Mouse (Mus musculus) limb, embryonic 13.5 days (tissue): ENCODE data around the gene Arhgef40. TPM values are rescaled to one million over a fixed set of nuclear protein-coding genes. Genes with fewer than 3 reads are reported as not detected.
A peak's percentile ranks its signal among the peaks of the same experiment; 100 is the strongest.

Experiments
- ATAC-seq: fragments of 200-750 bp; cut with Nextera tagmentation; 2 replicates; pipeline ENCODE4 v1.8.0; 2017; ENCODE audit warnings: low read depth, moderate number of reproducible peaks, moderate TSS enrichment; ENCODE audit not compliant: low FRiP score
- H3K27ac ChIP-seq: fragments of 300-500 bp; sonication (generic); 2 replicates; pipeline ENCODE4 v1.5.1; 2015; ENCODE audit warnings: inconsistent platforms, mild to moderate bottlenecking, moderate library complexity
- H3K27me3 ChIP-seq: fragments of 300-500 bp; sonication (generic); 2 replicates; pipeline ENCODE4 v1.6.1; 2015; ENCODE audit warnings: mild to moderate bottlenecking, inconsistent platforms
- H3K36me3 ChIP-seq: fragments of 300-500 bp; sonication (generic); 2 replicates; pipeline ENCODE4 v1.6.1; 2015; ENCODE audit warnings: inconsistent platforms, mild to moderate bottlenecking, moderate library complexity
- H3K4me1 ChIP-seq: fragments of 300-500 bp; sonication (generic); 2 replicates; pipeline ENCODE4 v1.6.1; 2015; ENCODE audit warnings: inconsistent platforms
- H3K4me2 ChIP-seq: fragments of 300-500 bp; sonication (generic); replicated peaks from 2 replicates; pipeline ENCODE4 v1.6.1; 2015; ENCODE audit warnings: inconsistent platforms, mild to moderate bottlenecking, moderate library complexity
- H3K4me3 ChIP-seq: fragments of 300-500 bp; sonication (generic); 2 replicates; pipeline ENCODE4 v1.5.1; 2015; ENCODE audit warnings: moderate library complexity, mild to moderate bottlenecking, inconsistent platforms
- H3K9ac ChIP-seq: fragments of 300-500 bp; sonication (generic); 2 replicates; pipeline ENCODE4 v1.6.1; 2015; ENCODE audit warnings: mild to moderate bottlenecking, inconsistent platforms
- H3K9me3 ChIP-seq: fragments of 300-500 bp; sonication (generic); 2 replicates; pipeline ENCODE4 v1.6.1; 2016; ENCODE audit warnings: inconsistent platforms
- WGBS: fragments of 180-500 bp; shearing (Covaris S2); methylation state at CpG from one replicate; pipeline ENCODE4 v1.1.7; 2015; 5-methylcytosine and 5-hydroxymethylcytosine counted together
- polyA plus RNA-seq: library from polyadenylated mRNA; unstranded; fragments of >200 nt; fragmentation: Nextera tagmentation; extraction: Ambion mirVana; gene quantifications from 2 replicates; pipeline ENCODE4 v1.2.1, GENCODE M21; 2015

Arhgef40 gene
- polyA plus RNA-seq, 1 experiment from 2014 or later: 203 TPM

GRCm38 (mm10) chr14:52013771-52014219 lies 29.3 kb downstream of the Arhgef40 start:
- WGBS: 0% methylated on average over 18 of the region's 24 CpGs
- H3K4me3 ChIP-seq: peak overlapping the region; percentile 62
- ATAC-seq: peak; percentile 25; the same call in 1 of the 2 replicates
- H3K9ac ChIP-seq: peak overlapping the region; percentile 78
- H3K9me3 ChIP-seq: no peaks in the 10 kb centered on the region
- no peaks in the 10 kb centered on the region for H3K27me3 ChIP-seq
- peak overlapping the region; percentile 93 for H3K27ac ChIP-seq
- H3K36me3 ChIP-seq: peaks cover 7% of the 10 kb centered on the region
- peaks cover 74% of the 10 kb centered on the region for H3K4me1 ChIP-seq
- peak overlapping the region; percentile 66 for H3K4me2 ChIP-seq

DNA sequence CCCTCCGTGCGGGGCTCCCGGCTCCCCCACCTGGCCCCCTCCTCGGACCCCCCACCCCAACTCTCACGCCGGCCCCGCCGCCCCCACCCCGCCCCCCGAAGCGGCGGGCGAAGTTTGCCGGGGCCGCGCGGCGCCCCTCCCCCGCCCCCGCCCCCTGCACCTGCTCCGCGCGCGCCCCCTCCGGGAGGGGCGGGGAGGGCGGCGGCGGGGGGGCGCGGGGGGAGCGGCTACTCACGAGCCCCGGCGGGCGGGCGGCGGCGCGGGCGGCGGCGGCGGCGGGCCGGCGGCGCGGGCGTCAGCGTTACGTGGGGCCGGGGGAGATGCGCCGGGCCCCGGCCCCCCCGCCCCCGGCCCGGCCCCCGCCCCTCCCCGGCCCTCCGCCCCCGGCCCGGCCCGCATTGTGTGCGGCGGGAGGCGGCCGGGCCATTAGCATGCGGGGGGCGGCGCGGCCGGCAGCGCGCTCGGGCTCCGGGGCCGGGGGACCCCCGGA lies 29.8 kb downstream of the Arhgef40 start:
- H3K36me3 ChIP-seq: peaks cover 3% of the 10 kb centered on the region
- peak overlapping the region; percentile 62 for H3K4me3 ChIP-seq
- WGBS: 0% methylated on average over 1 of the region's 80 CpGs
- H3K9me3 ChIP-seq: no peaks in the 10 kb centered on the region
- peaks cover 75% of the 10 kb centered on the region for H3K4me1 ChIP-seq
- H3K9ac ChIP-seq: peak overlapping the region; percentile 78
- peak; percentile 10; the same call in 1 of the 2 replicates for ATAC-seq
- peak overlapping the region; percentile 93 for H3K27ac ChIP-seq
- no peaks in the 10 kb centered on the region for H3K27me3 ChIP-seq
- peak overlapping the region; percentile 66 for H3K4me2 ChIP-seq

DNA sequence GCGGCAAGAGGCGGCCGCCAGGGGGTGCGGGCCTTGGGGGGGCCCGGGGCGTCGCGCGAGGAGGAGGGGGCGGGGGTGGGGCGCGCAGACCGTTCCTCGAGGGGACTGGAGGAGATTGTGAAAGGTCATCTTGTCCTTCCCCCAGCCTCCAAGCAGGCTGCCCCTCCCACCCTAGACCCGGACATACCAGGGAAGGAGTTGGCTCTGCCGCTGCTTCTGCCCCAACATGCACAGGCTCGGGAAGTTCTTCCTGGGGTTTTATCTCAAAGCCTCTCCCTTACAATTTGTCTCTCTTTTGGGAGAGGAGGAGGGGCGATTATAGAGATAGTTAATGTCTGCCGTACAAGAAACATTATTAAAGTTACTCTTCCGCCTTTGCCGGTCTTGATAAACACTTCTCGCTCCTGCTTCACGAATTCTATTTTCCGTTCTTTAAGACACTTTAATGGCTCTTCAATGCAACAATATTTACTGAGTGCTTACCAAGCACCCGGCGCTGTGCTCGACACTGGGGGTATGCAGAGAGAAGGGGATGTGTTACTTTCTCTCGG lies 30.3 kb downstream of the Arhgef40 start:
- Histone ChIP-seq H3K36me3 (no peaks in the 10 kb centered on the region; the same call in 1 of the 2 replicates), H3K4me1 (peaks cover 70% of the 10 kb centered on the region), H3K9me3 (no peaks in the 10 kb centered on the region), H3K27ac (peak overlapping the region; percentile 93), H3K27me3 (no peaks in the 10 kb centered on the region), H3K4me2 (peak overlapping the region; percentile 66), H3K4me3 (peak overlapping the region; percentile 62), H3K9ac (peak overlapping the region; percentile 78)
- WGBS: under 1% methylated on average over 20 of the region's 28 CpGs
- ATAC-seq: no peak; the same call in 1 of the 2 replicates

DNA sequence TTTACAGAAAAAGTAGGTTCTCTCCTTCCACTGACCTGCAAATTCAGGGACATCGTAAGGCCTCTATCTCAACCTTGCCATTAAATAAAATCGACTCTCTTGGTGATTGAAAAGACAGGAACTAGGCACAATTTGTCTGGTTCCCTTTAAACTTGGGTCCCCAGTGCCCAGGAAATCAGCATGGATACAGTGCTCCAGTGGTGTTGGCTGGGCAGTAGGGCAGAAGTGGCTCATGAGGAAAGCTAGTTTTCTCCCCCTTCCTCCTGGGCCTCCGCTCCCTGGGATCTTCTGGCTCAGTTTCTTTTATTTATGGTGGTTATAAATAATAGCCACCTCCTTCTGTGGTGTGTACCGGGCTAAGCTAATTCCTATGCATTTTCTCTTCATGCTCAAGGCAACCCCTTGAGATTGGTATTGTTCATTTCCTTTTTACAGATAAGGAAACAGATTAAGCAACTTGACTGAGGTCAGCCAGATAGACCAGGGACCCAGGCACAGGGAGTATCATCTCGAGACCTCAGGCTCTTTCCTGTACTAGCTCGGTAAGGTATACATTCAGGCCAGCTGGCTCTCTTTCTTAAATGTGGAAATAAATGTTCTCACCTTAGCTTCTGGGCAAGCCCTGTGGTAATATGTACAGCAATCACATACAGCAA lies 31.1 kb downstream of the Arhgef40 start, which contains the start of gene Tmem253:
Tmem253 (plus strand) TSS at position 214 of the 656 bp plus-strand sequence.
- no peaks in the 10 kb centered on the region; the same call in 1 of the 2 replicates for H3K36me3 ChIP-seq
- H3K4me2 ChIP-seq: peak within 1 kb of the TSS; percentile 66
- peak within 1 kb of the TSS; percentile 93 for H3K27ac ChIP-seq
- no peak for ATAC-seq
- H3K9me3 ChIP-seq: no peaks in the 10 kb centered on the region
- peaks cover 63% of the 10 kb centered on the region for H3K4me1 ChIP-seq
- H3K27me3 ChIP-seq: no peaks in the 10 kb centered on the region
- WGBS: 28% methylated on average over 6 of the region's 6 CpGs
- H3K9ac ChIP-seq: peak within 1 kb of the TSS; percentile 78
- H3K4me3 ChIP-seq: peak within 1 kb of the TSS; percentile 62

GRCm38 (mm10) chr14:52016625-52017405 lies 32.3 kb downstream of the Arhgef40 start:
- H3K27me3 ChIP-seq: no peaks in the 10 kb centered on the region
- no peak overlapping the region for H3K27ac ChIP-seq
- ATAC-seq: no peak
- H3K4me2 ChIP-seq: no peak overlapping the region
- no peak overlapping the region for H3K4me3 ChIP-seq
- H3K36me3 ChIP-seq: no peaks in the 10 kb centered on the region; the same call in 1 of the 2 replicates
- no peaks in the 10 kb centered on the region for H3K9me3 ChIP-seq
- 81% methylated on average over 13 of the region's 13 CpGs for WGBS
- peak overlapping the region; percentile 5 for H3K9ac ChIP-seq
- H3K4me1 ChIP-seq: peaks cover 60% of the 10 kb centered on the region

GRCm38 (mm10) chr14:52017662-52018061 lies 33.1 kb downstream of the Arhgef40 start:
- no peak for ATAC-seq
- no peak overlapping the region for H3K4me3 ChIP-seq
- no peak overlapping the region for H3K27ac ChIP-seq
- H3K9me3 ChIP-seq: no peaks in the 10 kb centered on the region
- no peak overlapping the region for H3K4me2 ChIP-seq
- 76% methylated on average over 4 of the region's 4 CpGs for WGBS
- H3K27me3 ChIP-seq: no peaks in the 10 kb centered on the region
- no peaks in the 10 kb centered on the region; the same call in 1 of the 2 replicates for H3K36me3 ChIP-seq
- no peak overlapping the region for H3K9ac ChIP-seq
- H3K4me1 ChIP-seq: peaks cover 59% of the 10 kb centered on the region

- Histone ChIP-seq H3K9ac (peak overlapping the region; percentile 89), H3K4me1 (peaks cover 57% of the 10 kb centered on the region), H3K4me2 (peak overlapping the region; percentile 73), H3K9me3 (no peaks in the 10 kb centered on the region), H3K36me3 (no peaks in the 10 kb centered on the region; the same call in 1 of the 2 replicates), H3K4me3 (peak overlapping the region; percentile 62), H3K27me3 (no peaks in the 10 kb centered on the region), H3K27ac (peak overlapping the region; percentile 99; the same call in 1 of the 2 replicates)
- 91% methylated on average over 15 of the region's 15 CpGs for WGBS
- ATAC-seq: no peak
Measured at GRCm38 (mm10) chr14:52018248-52019050, 33.9 kb downstream of the Arhgef40 start.

- Histone ChIP-seq H3K27ac (peak overlapping the region; percentile 99), H3K27me3 (no peaks in the 10 kb centered on the region), H3K4me1 (peaks cover 56% of the 10 kb centered on the region), H3K4me3 (peak overlapping the region; percentile 62), H3K9me3 (no peaks in the 10 kb centered on the region), H3K9ac (peak overlapping the region; percentile 89), H3K36me3 (no peaks in the 10 kb centered on the region; the same call in 1 of the 2 replicates), H3K4me2 (peak overlapping the region; percentile 73)
- peak; percentile 1; the same call in 1 of the 2 replicates for ATAC-seq
- WGBS: 35% methylated on average over 12 of the region's 12 CpGs
Measured at GRCm38 (mm10) chr14:52019051-52019589, 34.6 kb downstream of the Arhgef40 start.

DNA sequence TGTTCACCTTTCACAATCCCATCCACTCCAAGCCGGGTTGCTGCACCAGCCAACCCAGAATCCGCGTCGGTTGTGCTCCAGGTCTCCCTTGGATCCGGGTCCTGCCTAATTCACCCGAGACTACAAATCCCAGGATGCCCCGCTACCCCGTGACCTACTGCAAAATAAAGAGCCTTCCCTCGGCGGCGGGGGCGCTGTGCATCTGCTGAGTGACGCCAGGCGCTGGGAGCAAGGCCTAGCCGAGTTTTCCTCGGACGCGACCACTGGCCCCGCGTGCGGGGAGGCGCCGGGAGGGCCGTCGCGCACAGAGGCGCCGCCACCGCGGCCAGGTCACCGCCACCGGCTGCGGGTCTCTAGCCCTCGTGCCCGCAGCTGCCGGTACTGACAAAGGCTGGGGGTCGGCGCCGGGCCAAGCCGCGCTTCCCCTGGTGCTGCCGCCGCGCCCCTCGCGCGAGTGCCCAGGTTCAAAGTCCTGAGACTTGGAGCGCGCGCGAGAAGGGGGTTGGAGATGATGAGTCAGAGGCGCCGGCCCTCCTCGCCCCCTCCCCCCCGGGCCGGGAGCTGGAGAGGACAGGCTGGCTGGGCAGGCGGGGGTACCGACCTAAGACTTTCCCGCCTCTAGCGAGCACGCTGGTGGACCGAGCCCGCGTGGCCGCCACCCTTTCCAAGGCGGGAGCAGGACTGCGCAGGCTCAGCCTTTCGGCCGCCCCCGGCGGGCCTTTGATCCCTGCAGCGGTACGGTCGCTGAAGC lies 35.2 kb downstream of the Arhgef40 start:
- ATAC-seq: peak; percentile 90
- peak overlapping the region; percentile 99 for H3K27ac ChIP-seq
- H3K36me3 ChIP-seq: no peaks in the 10 kb centered on the region; the same call in 1 of the 2 replicates
- H3K27me3 ChIP-seq: no peaks in the 10 kb centered on the region
- H3K9me3 ChIP-seq: no peaks in the 10 kb centered on the region
- H3K4me3 ChIP-seq: peak overlapping the region; percentile 62
- peak overlapping the region; percentile 89 for H3K9ac ChIP-seq
- H3K4me2 ChIP-seq: peak overlapping the region; percentile 73
- under 1% methylated on average over 74 of the region's 74 CpGs for WGBS
- H3K4me1 ChIP-seq: peaks cover 56% of the 10 kb centered on the region

DNA sequence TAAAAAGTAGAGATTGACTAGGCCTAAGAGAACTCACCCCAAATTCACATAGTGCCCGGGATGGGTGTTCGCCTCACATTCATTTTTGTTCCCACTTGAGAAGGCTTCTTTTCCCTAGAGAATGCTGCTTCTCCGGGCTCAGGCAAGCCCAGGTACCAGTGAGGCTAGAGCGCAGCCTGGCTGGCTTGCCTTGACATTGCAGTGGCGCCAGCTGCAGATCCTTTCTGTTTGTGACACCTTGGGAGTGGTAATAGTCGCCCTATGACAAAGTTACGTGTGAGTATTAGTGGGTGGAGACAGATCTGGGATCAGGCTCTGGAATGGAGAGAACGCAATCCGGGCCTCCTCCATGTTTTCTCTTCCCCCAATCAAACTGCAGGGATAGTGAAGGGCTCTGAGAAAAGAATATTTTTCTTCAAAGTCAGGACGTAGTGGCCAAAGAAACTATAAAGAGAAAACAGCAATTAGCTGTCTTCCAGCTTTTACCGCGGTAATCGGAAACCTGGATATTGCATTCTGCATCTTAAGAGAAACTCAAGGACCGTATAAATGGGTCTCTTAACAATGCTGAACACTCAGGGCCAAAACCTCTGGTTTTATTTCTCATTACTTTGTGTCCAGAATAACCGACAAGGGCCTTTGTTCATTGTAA lies 36.1 kb downstream of the Arhgef40 start, which contains the start of gene Zfp219:
Zfp219 (minus strand) TSS at position 248 of the 652 bp plus-strand sequence.
- no peaks in the 10 kb centered on the region for H3K9me3 ChIP-seq
- H3K27ac ChIP-seq: peak within 1 kb of the TSS; percentile 99
- H3K9ac ChIP-seq: peak within 1 kb of the TSS; percentile 89
- ATAC-seq: peak; percentile 68
- peak within 1 kb of the TSS; percentile 73 for H3K4me2 ChIP-seq
- peaks cover 50% of the 10 kb centered on the region for H3K4me1 ChIP-seq
- H3K36me3 ChIP-seq: no peaks in the 10 kb centered on the region; the same call in 1 of the 2 replicates
- 4% methylated on average over 15 of the region's 15 CpGs for whole genome bisulfite sequencing
- no peaks in the 10 kb centered on the region for H3K27me3 ChIP-seq
- H3K4me3 ChIP-seq: peak within 1 kb of the TSS; percentile 62
